Mouse (Mus musculus) cerebellum, adult 9-10 months (tissue): ENCODE measurements around the gene Ift20.
A peak's percentile ranks its signal among the peaks of the same experiment; 100 is the strongest.

Source experiments
- DNase-seq: peaks from one replicate; pipeline ENCODE4 v3.0.0; 2022

The Ift20 gene

GRCm38 (mm10) chr11:78536080-78536689 lies at the start of gene Ift20, which contains the start of gene Tnfaip1:
Gene Ift20, plus strand, starts transcription at chr11:78536361.
Gene Tnfaip1, minus strand, starts transcription at chr11:78536332.
- peak; percentile 98 for DNase-seq

GRCm38 (mm10) chr11:78488168-78488567 lies 48.0 kb upstream of the Ift20 start:
- peak; percentile 86 for DNase-seq

GRCm38 (mm10) chr11:78490781-78491241 lies 45.4 kb upstream of the Ift20 start:
- peak; percentile 73 for DNase-seq

- DNase-seq = no peak
Measured at GRCm38 (mm10) chr11:78495904-78496303, 40.3 kb upstream of the Ift20 start.

- peak; percentile 73 for DNase-seq
Measured at GRCm38 (mm10) chr11:78497071-78497541, 39.1 kb upstream of the Ift20 start.

GRCm38 (mm10) chr11:78497544-78498522 lies 38.3 kb upstream of the Ift20 start, which contains the start of gene Sarm1:
Gene Sarm1, minus strand, starts transcription at chr11:78497754.
- peak; percentile 99 for DNase-seq

- DNase-seq = no peak
Measured at GRCm38 (mm10) chr11:78499004-78499403, 37.2 kb upstream of the Ift20 start, which contains the start of gene Vtn. Gene Vtn, plus strand, starts transcription at chr11:78499091.

- DNase-seq = peak; percentile 53
Measured at GRCm38 (mm10) chr11:78499543-78499942, 36.6 kb upstream of the Ift20 start.

GRCm38 (mm10) chr11:78500623-78501202 lies 35.4 kb upstream of the Ift20 start:
- no peak for DNase-seq

- peak; percentile 61 for DNase-seq
Measured at GRCm38 (mm10) chr11:78501529-78501928, 34.6 kb upstream of the Ift20 start.

GRCm38 (mm10) chr11:78502909-78503650 lies 33.1 kb upstream of the Ift20 start, which contains the start of gene Sebox:
Gene Sebox, plus strand, starts transcription at chr11:78503447.
- DNase-seq = peak; percentile 92

- no peak for DNase-seq
Measured at GRCm38 (mm10) chr11:78505430-78505829, 30.7 kb upstream of the Ift20 start.

GRCm38 (mm10) chr11:78509148-78509547 lies 27.0 kb upstream of the Ift20 start:
- peak; percentile 44 for DNase-seq

- DNase-seq = peak; percentile 86
Measured at GRCm38 (mm10) chr11:78512025-78512957, 23.9 kb upstream of the Ift20 start, which contains the start of the genes Tmem199 and Poldip2. Gene Tmem199, minus strand, starts transcription at chr11:78512172. Gene Poldip2, plus strand, starts transcription at chr11:78512193.

GRCm38 (mm10) chr11:78513106-78513790 lies 22.9 kb upstream of the Ift20 start:
- DNase-seq = peak; percentile 63

- DNase-seq = no peak
Measured at GRCm38 (mm10) chr11:78515549-78516325, 20.4 kb upstream of the Ift20 start.

GRCm38 (mm10) chr11:78518931-78519330 lies 17.2 kb upstream of the Ift20 start:
- no peak for DNase-seq

- DNase-seq = no peak
Measured at GRCm38 (mm10) chr11:78521880-78522279, 14.3 kb upstream of the Ift20 start.

- DNase-seq = no peak
Measured at GRCm38 (mm10) chr11:78522481-78522997, 13.6 kb upstream of the Ift20 start.
